Mouse (Mus musculus) T-helper 2 cell (primary cell): ENCODE results near the gene Gm28551.

Experiments
- in situ Hi-C: fragments of 300-600 bp; cut with MboI, MseI; formaldehyde crosslinking; loops from one replicate; pipeline ENCODE4 v1.15.1; 2025; ENCODE audit warnings: high pct_unique_total_duplicates

The Gm28551 gene

DNA sequence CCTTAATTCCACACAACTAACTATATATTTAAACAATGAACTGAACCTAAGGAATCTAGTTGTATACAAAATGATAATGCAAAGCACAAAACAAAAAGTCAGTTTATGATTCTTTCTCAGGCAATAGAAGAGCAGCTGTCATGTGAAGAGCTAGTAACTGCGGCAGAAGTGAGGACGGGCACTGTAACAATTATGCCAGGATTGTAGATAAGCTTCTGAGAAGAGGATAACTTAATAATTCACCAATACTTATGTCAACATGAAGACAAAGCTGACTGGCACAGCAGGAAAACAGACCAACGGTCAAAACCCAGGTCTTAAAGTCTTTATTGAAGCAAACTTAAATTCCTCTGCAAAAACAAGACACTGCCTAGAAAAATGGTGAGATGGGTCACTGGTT is 61.3 kb downstream of the Gm28551 start:
- in situ Hi-C loops = loop anchor here (10.0 kb wide), 1 partner anchor 446 kb away; the partner anchor contains the start of gene Hibch
